Mouse (Mus musculus) heart, embryonic 14.5 days (tissue): ENCODE results near the gene Ankzf1. TPM values are rescaled to one million over a fixed set of nuclear protein-coding genes. Genes with fewer than 3 reads are reported as not detected.

Experiments used
- ATAC-seq: fragments of 200-750 bp; cut with Nextera tagmentation; 2 replicates; pipeline ENCODE4 v1.8.0; 2017; ENCODE audit warnings: low read depth, moderate TSS enrichment; ENCODE audit not compliant: insufficient number of reproducible peaks, insufficient read depth, low FRiP score
- H3K27ac ChIP-seq, 2 experiments: fragments of 200-500 bp in 1 of 2; fragments of 300-500 bp in 1 of 2; sonication (generic) in 1 of 2; replicated peaks in 1 of 2; 2 replicates each; pipeline ENCODE4 v1.5.1; 2012 to 2014; ENCODE audit warnings: low read depth in 2 of 2, low read length in 2 of 2, control low read depth in 1 of 2, mild to moderate bottlenecking in 1 of 2, mixed read lengths in 1 of 2; ENCODE audit not compliant: control insufficient read depth in 1 of 2, insufficient read depth in 1 of 2
- H3K27me3 ChIP-seq: fragments of 300-500 bp; sonication (generic); 2 replicates; pipeline ENCODE4 v1.6.1; 2014; ENCODE audit warnings: mild to moderate bottlenecking, low read length, control low read depth; ENCODE audit not compliant: control insufficient read depth, insufficient read depth
- H3K36me3 ChIP-seq: fragments of 300-500 bp; sonication (generic); 2 replicates; pipeline ENCODE4 v1.6.1; 2014; ENCODE audit warnings: mild to moderate bottlenecking, control low read depth, low read length, mixed read lengths; ENCODE audit not compliant: control insufficient read depth, insufficient read depth
- H3K4me1 ChIP-seq, 2 experiments: fragments of 200-500 bp in 1 of 2; fragments of 300-500 bp in 1 of 2; sonication (generic) in 1 of 2; 2 replicates each; pipeline ENCODE4 v1.6.1; 2012 to 2014; ENCODE audit warnings: low read length in 2 of 2, control low read depth in 1 of 2, mixed read lengths in 1 of 2; ENCODE audit not compliant: control insufficient read depth in 2 of 2, insufficient read depth in 2 of 2
- H3K4me2 ChIP-seq: fragments of 300-500 bp; sonication (generic); 2 replicates; pipeline ENCODE4 v1.6.1; 2014; ENCODE audit warnings: mild to moderate bottlenecking, low read length
- H3K4me3 ChIP-seq, 2 experiments: fragments of 200-500 bp in 1 of 2; fragments of 300-500 bp in 1 of 2; sonication (generic) in 1 of 2; 2 replicates each; pipeline ENCODE4 v1.5.1; 2012 to 2014; ENCODE audit warnings: low read length in 2 of 2, mild to moderate bottlenecking in 2 of 2, control low read depth in 1 of 2, low read depth in 1 of 2, moderate library complexity in 1 of 2; ENCODE audit not compliant: control insufficient read depth in 1 of 2, insufficient read depth in 1 of 2
- H3K9ac ChIP-seq: fragments of 300-500 bp; sonication (generic); 2 replicates; pipeline ENCODE4 v1.6.1; 2014; ENCODE audit warnings: mild to moderate bottlenecking, low read length
- H3K9me3 ChIP-seq: fragments of 300-500 bp; sonication (generic); 2 replicates; pipeline ENCODE4 v1.6.1; 2016; ENCODE audit warnings: low read length, control low read depth; ENCODE audit not compliant: control insufficient read depth
- WGBS: fragments of 180-500 bp; shearing (Covaris S2); extraction: QIAGEN DNeasy Blood & Tissue Kit; methylation state at CpG from one replicate; pipeline ENCODE4 v1.1.7; 2014; 5-methylcytosine and 5-hydroxymethylcytosine counted together
- polyA plus RNA-seq: library from polyadenylated mRNA; unstranded; fragments of >200 nt; fragmentation: Nextera tagmentation; extraction: Ambion mirVana; gene quantifications from 2 replicates; pipeline ENCODE4 v1.2.1, GENCODE M21; 2014

Gene Ankzf1
- polyA plus RNA-seq, 1 experiment from 2014 or later = 19.8 TPM

- Histone ChIP-seq H3K27me3 (peaks cover 14% of the 10 kb centered on the region), H3K27ac (no peak overlapping the region), H3K4me3 (no peak overlapping the region), H3K4me1 (peaks cover 8 to 21% of the 10 kb centered on the region in 2 experiments), H3K36me3 (peaks cover 47% of the 10 kb centered on the region), H3K4me2 (no peak overlapping the region), H3K9me3 (no peaks in the 10 kb centered on the region), H3K9ac (no peak overlapping the region)
- WGBS = 80% methylated on average over 2 of the region's 2 CpGs
- ATAC-seq = no peak
Observed at GRCm38 (mm10) chr1:75214442-75214841, 22.5 kb downstream of the Ankzf1 start.

GRCm38 (mm10) chr1:75214886-75215285, 22.9 kb downstream of the Ankzf1 start:
- H3K27ac ChIP-seq = no peak overlapping the region
- no peak for ATAC-seq
- peaks cover 12 to 24% of the 10 kb centered on the region in 2 experiments for H3K4me1 ChIP-seq
- WGBS = 67% methylated on average over 5 of the region's 5 CpGs
- no peak overlapping the region for H3K9ac ChIP-seq
- no peak overlapping the region for H3K4me2 ChIP-seq
- no peaks in the 10 kb centered on the region for H3K9me3 ChIP-seq
- H3K27me3 ChIP-seq = peaks cover 12% of the 10 kb centered on the region
- peaks cover 47% of the 10 kb centered on the region for H3K36me3 ChIP-seq
- no peak overlapping the region for H3K4me3 ChIP-seq

GRCm38 (mm10) chr1:75215785-75216184, 23.8 kb downstream of the Ankzf1 start:
- H3K9me3 ChIP-seq = no peaks in the 10 kb centered on the region
- H3K27ac ChIP-seq = no peak overlapping the region
- H3K9ac ChIP-seq = no peak overlapping the region
- peaks cover 47% of the 10 kb centered on the region for H3K36me3 ChIP-seq
- H3K27me3 ChIP-seq = peaks cover 19% of the 10 kb centered on the region
- 89% methylated on average over 9 of the region's 9 CpGs for WGBS
- H3K4me2 ChIP-seq = no peak overlapping the region
- no peak for ATAC-seq
- H3K4me3 ChIP-seq = no peak overlapping the region
- peaks cover 9 to 19% of the 10 kb centered on the region in 2 experiments for H3K4me1 ChIP-seq

GRCm38 (mm10) chr1:75216797-75217585, 25.0 kb downstream of the Ankzf1 start:
- peaks cover 43% of the 10 kb centered on the region for H3K36me3 ChIP-seq
- ATAC-seq = no peak
- peaks cover 5 to 9% of the 10 kb centered on the region in 2 experiments for H3K4me1 ChIP-seq
- no peak overlapping the region for H3K27ac ChIP-seq
- H3K27me3 ChIP-seq = peaks cover 29% of the 10 kb centered on the region
- H3K9me3 ChIP-seq = no peaks in the 10 kb centered on the region
- WGBS = 74% methylated on average over 13 of the region's 13 CpGs
- H3K4me2 ChIP-seq = no peak overlapping the region
- no peak overlapping the region for H3K9ac ChIP-seq
- no peak overlapping the region for H3K4me3 ChIP-seq

- Histone ChIP-seq H3K4me3 (peak overlapping the region; percentile 52 to 63; a peak in 3 of 4 replicates), H3K4me2 (peak overlapping the region; percentile 88), H3K27me3 (peaks cover 29% of the 10 kb centered on the region), H3K9ac (peak overlapping the region; percentile 77), H3K36me3 (peaks cover 34% of the 10 kb centered on the region), H3K27ac (no peak overlapping the region), H3K4me1 (peaks cover 4 to 9% of the 10 kb centered on the region in 2 experiments), H3K9me3 (no peaks in the 10 kb centered on the region)
- WGBS = 3% methylated on average over 6 of the region's 6 CpGs
- ATAC-seq = no peak
Observed at GRCm38 (mm10) chr1:75217893-75218226, 25.9 kb downstream of the Ankzf1 start.

- Histone ChIP-seq H3K27ac (peak overlapping the region in 1 of 2 experiments; percentile 21; a peak in 1 of 4 replicates), H3K9me3 (no peaks in the 10 kb centered on the region), H3K36me3 (peaks cover 29% of the 10 kb centered on the region), H3K27me3 (peaks cover 29% of the 10 kb centered on the region), H3K9ac (peak overlapping the region; percentile 77), H3K4me2 (peak overlapping the region; percentile 88), H3K4me1 (peaks cover 4 to 9% of the 10 kb centered on the region in 2 experiments), H3K4me3 (peak overlapping the region; percentile 52 to 63)
- peak; percentile 29 for ATAC-seq
- WGBS = 2% methylated on average over 38 of the region's 38 CpGs
Observed at GRCm38 (mm10) chr1:75218227-75219001, 26.5 kb downstream of the Ankzf1 start.

- under 1% methylated on average over 24 of the region's 24 CpGs for WGBS
- Histone ChIP-seq H3K27me3 (peaks cover 29% of the 10 kb centered on the region), H3K4me3 (peak overlapping the region; percentile 52 to 63), H3K4me1 (peaks cover 4 to 9% of the 10 kb centered on the region in 2 experiments), H3K27ac (peak overlapping the region in 1 of 2 experiments; percentile 21; a peak in 1 of 4 replicates), H3K9ac (peak overlapping the region; percentile 77), H3K4me2 (peak overlapping the region; percentile 88), H3K9me3 (no peaks in the 10 kb centered on the region), H3K36me3 (peaks cover 22% of the 10 kb centered on the region)
- ATAC-seq = peak; percentile 82
Observed at GRCm38 (mm10) chr1:75219078-75219477, 27.1 kb downstream of the Ankzf1 start.
